Mouse (Mus musculus): Measurements from ENCODE around the gene Naa20. TPM values are rescaled to one million over a fixed set of nuclear protein-coding genes. Genes with fewer than 3 reads are reported as not detected.
A peak's percentile ranks its signal among the peaks of the same experiment; 100 is the strongest.

The Naa20 gene
- polyA plus RNA-seq, 1 experiment from 2014 or later: 188 TPM

GRCm38 (mm10) chr2:145936975-145937374, 35.1 kb downstream of the Naa20 start:
- no peak overlapping the region for H3K4me2 ChIP-seq
- WGBS: 75% methylated on average over 8 of the region's 8 CpGs
- H3K4me3 ChIP-seq (ENCODE audit: low read depth, low read length): no peak overlapping the region
- TF ChIP-seq CTCF (IDR thresholded peaks at IDR 0.05; ENCODE audit: low read depth): no peak
- H3K27ac ChIP-seq (ENCODE audit: low read depth): no peak overlapping the region
- no peaks in the 10 kb centered on the region for H3K9me3 ChIP-seq (ENCODE audit: low read depth, low read length)
- ATAC-seq (ENCODE audit: insufficient read depth): no peak
- DNase-seq: no peak
- H3K27me3 ChIP-seq (ENCODE audit: insufficient read depth, low read length): no peaks in the 10 kb centered on the region
- no peaks in the 10 kb centered on the region; the same call in 1 of the 2 replicates for H3K4me1 ChIP-seq (ENCODE audit: insufficient read depth)
- no peak overlapping the region for H3K9ac ChIP-seq
- H3K36me3 ChIP-seq (ENCODE audit: insufficient read depth): peaks cover 1% of the 10 kb centered on the region; the same call in 1 of the 2 replicates

GRCm38 (mm10) chr2:145941403-145941802, 39.5 kb downstream of the Naa20 start:
- no peak for TF ChIP-seq CTCF (IDR thresholded peaks at IDR 0.05; ENCODE audit: low read depth)
- ATAC-seq (ENCODE audit: insufficient read depth) (no peak), DNase-seq (peak; percentile 13)
- no peaks in the 10 kb centered on the region for H3K36me3 ChIP-seq (ENCODE audit: insufficient read depth)
- no peak overlapping the region for H3K4me2 ChIP-seq
- no peaks in the 10 kb centered on the region for H3K9me3 ChIP-seq (ENCODE audit: low read depth, low read length)
- H3K27me3 ChIP-seq (ENCODE audit: insufficient read depth, low read length): no peaks in the 10 kb centered on the region
- no peaks in the 10 kb centered on the region for H3K4me1 ChIP-seq (ENCODE audit: insufficient read depth)
- WGBS: 42% methylated on average over 3 of the region's 3 CpGs
- H3K9ac ChIP-seq: no peak overlapping the region
- H3K27ac ChIP-seq (ENCODE audit: low read depth): no peak overlapping the region
- no peak overlapping the region for H3K4me3 ChIP-seq (ENCODE audit: low read depth, low read length)

GRCm38 (mm10) chr2:145944286-145944685, 42.4 kb downstream of the Naa20 start:
- Histone ChIP-seq H3K36me3 (ENCODE audit: insufficient read depth) (no peaks in the 10 kb centered on the region), H3K27ac (ENCODE audit: low read depth) (no peak overlapping the region), H3K4me3 (ENCODE audit: low read depth, low read length) (no peak overlapping the region), H3K27me3 (ENCODE audit: insufficient read depth, low read length) (no peaks in the 10 kb centered on the region), H3K4me1 (ENCODE audit: insufficient read depth) (no peaks in the 10 kb centered on the region), H3K9me3 (ENCODE audit: low read depth, low read length) (no peaks in the 10 kb centered on the region), H3K4me2 (no peak overlapping the region), H3K9ac (no peak overlapping the region)
- no peak for TF ChIP-seq CTCF (IDR thresholded peaks at IDR 0.05; ENCODE audit: low read depth)
- DNase-seq (no peak), ATAC-seq (ENCODE audit: insufficient read depth) (no peak)
- WGBS: 77% methylated on average over 3 of the region's 3 CpGs

GRCm38 (mm10) chr2:145948402-145948954, 46.6 kb downstream of the Naa20 start:
- H3K4me2 ChIP-seq: no peak overlapping the region
- no peaks in the 10 kb centered on the region for H3K4me1 ChIP-seq (ENCODE audit: insufficient read depth)
- H3K27ac ChIP-seq (ENCODE audit: low read depth): no peak overlapping the region
- no peaks in the 10 kb centered on the region for H3K36me3 ChIP-seq (ENCODE audit: insufficient read depth)
- H3K27me3 ChIP-seq (ENCODE audit: insufficient read depth, low read length): no peaks in the 10 kb centered on the region
- ATAC-seq (ENCODE audit: insufficient read depth) (no peak), DNase-seq (no peak)
- H3K9ac ChIP-seq: no peak overlapping the region
- TF ChIP-seq CTCF (IDR thresholded peaks at IDR 0.05; ENCODE audit: low read depth): no peak
- no peaks in the 10 kb centered on the region for H3K9me3 ChIP-seq (ENCODE audit: low read depth, low read length)
- 74% methylated on average over 7 of the region's 7 CpGs for WGBS
- no peak overlapping the region for H3K4me3 ChIP-seq (ENCODE audit: low read depth, low read length)

GRCm38 (mm10) chr2:145949475-145950068, 47.7 kb downstream of the Naa20 start:
- H3K4me2 ChIP-seq: no peak overlapping the region
- no peak overlapping the region for H3K4me3 ChIP-seq (ENCODE audit: low read depth, low read length)
- DNase-seq (no peak), ATAC-seq (ENCODE audit: insufficient read depth) (no peak)
- H3K36me3 ChIP-seq (ENCODE audit: insufficient read depth): no peaks in the 10 kb centered on the region
- H3K27me3 ChIP-seq (ENCODE audit: insufficient read depth, low read length): no peaks in the 10 kb centered on the region
- 35% methylated on average over 11 of the region's 11 CpGs for WGBS
- no peaks in the 10 kb centered on the region for H3K9me3 ChIP-seq (ENCODE audit: low read depth, low read length)
- H3K4me1 ChIP-seq (ENCODE audit: insufficient read depth): no peaks in the 10 kb centered on the region
- H3K9ac ChIP-seq: no peak overlapping the region
- no peak for TF ChIP-seq CTCF (IDR thresholded peaks at IDR 0.05; ENCODE audit: low read depth)
- H3K27ac ChIP-seq (ENCODE audit: low read depth): no peak overlapping the region

GRCm38 (mm10) chr2:145950239-145950638, 48.3 kb downstream of the Naa20 start:
- 20% methylated on average over 10 of the region's 10 CpGs for WGBS
- Histone ChIP-seq H3K4me1 (ENCODE audit: insufficient read depth) (no peaks in the 10 kb centered on the region), H3K9me3 (ENCODE audit: low read depth, low read length) (no peaks in the 10 kb centered on the region), H3K9ac (no peak overlapping the region), H3K36me3 (ENCODE audit: insufficient read depth) (no peaks in the 10 kb centered on the region), H3K4me2 (no peak overlapping the region), H3K27me3 (ENCODE audit: insufficient read depth, low read length) (no peaks in the 10 kb centered on the region), H3K27ac (ENCODE audit: low read depth) (no peak overlapping the region), H3K4me3 (ENCODE audit: low read depth, low read length) (no peak overlapping the region)
- no peak for DNase-seq
- ATAC-seq (ENCODE audit: insufficient read depth): no peak
- TF ChIP-seq CTCF (IDR thresholded peaks at IDR 0.05; ENCODE audit: low read depth): no peak

GRCm38 (mm10) chr2:145952726-145953125, 50.8 kb downstream of the Naa20 start:
- Histone ChIP-seq H3K9me3 (ENCODE audit: low read depth, low read length) (no peaks in the 10 kb centered on the region), H3K36me3 (ENCODE audit: insufficient read depth) (no peaks in the 10 kb centered on the region), H3K27ac (ENCODE audit: low read depth) (no peak overlapping the region), H3K27me3 (ENCODE audit: insufficient read depth, low read length) (no peaks in the 10 kb centered on the region), H3K4me3 (ENCODE audit: low read depth, low read length) (no peak overlapping the region), H3K4me1 (ENCODE audit: insufficient read depth) (no peaks in the 10 kb centered on the region), H3K9ac (no peak overlapping the region), H3K4me2 (no peak overlapping the region)
- ATAC-seq (ENCODE audit: insufficient read depth): no peak
- TF ChIP-seq CTCF (IDR thresholded peaks at IDR 0.05; ENCODE audit: low read depth): no peak
- WGBS: 67% methylated on average over 5 of the region's 5 CpGs
- no peak for DNase-seq

Measured in lung, embryonic 14.5 days (tissue).